Mouse (Mus musculus): ENCODE measurements at regions not wholly inside any gene's neighbourhood (a gene's known extent, or its start where the extent isn't known, plus 50 kb on each side); places are given as distances from the start of the nearest gene placed in this dataset.

GRCm38 (mm10) chr1:137636947-137637346 is 538.6 kb downstream of the Ptprc start:
- DNase-seq (ENCODE audit: low read depth, low spot score): peak; percentile 61

- no peak for DNase-seq (ENCODE audit: low read depth, low spot score)
Observed at GRCm38 (mm10) chr1:137636321-137636944, 539.1 kb downstream of the Ptprc start.

- DNase-seq (ENCODE audit: low read depth, low spot score): no peak
Observed at GRCm38 (mm10) chr1:137635781-137636180, 539.7 kb downstream of the Ptprc start.

GRCm38 (mm10) chr1:137631546-137631945 is 544.0 kb downstream of the Ptprc start:
- no peak for DNase-seq (ENCODE audit: low read depth, low spot score)

GRCm38 (mm10) chr1:137620672-137621071 is 554.8 kb downstream of the Ptprc start:
- DNase-seq (ENCODE audit: low read depth, low spot score): no peak

GRCm38 (mm10) chr1:137618231-137618630 is 557.3 kb downstream of the Ptprc start:
- DNase-seq (ENCODE audit: low read depth, low spot score): no peak

- DNase-seq (ENCODE audit: low read depth, low spot score): no peak
Observed at GRCm38 (mm10) chr1:137617513-137617912, 558.0 kb downstream of the Ptprc start.

- no peak for DNase-seq (ENCODE audit: low read depth, low spot score)
Observed at GRCm38 (mm10) chr1:137606716-137607115, 568.8 kb downstream of the Ptprc start.

- DNase-seq (ENCODE audit: low read depth, low spot score): peak; percentile 41
Observed at GRCm38 (mm10) chr1:137605890-137606663, 569.4 kb downstream of the Ptprc start.

- DNase-seq (ENCODE audit: low read depth, low spot score): no peak
Observed at GRCm38 (mm10) chr1:137593732-137594131, 581.8 kb downstream of the Ptprc start.

GRCm38 (mm10) chr1:137591891-137592290 is 583.6 kb downstream of the Ptprc start:
- no peak for DNase-seq (ENCODE audit: low read depth, low spot score)

GRCm38 (mm10) chr1:137591295-137591694 is 584.2 kb downstream of the Ptprc start:
- DNase-seq (ENCODE audit: low read depth, low spot score): peak; percentile 14

- no peak for DNase-seq (ENCODE audit: low read depth, low spot score)
Observed at GRCm38 (mm10) chr1:137588304-137589300, 586.9 kb downstream of the Ptprc start.

GRCm38 (mm10) chr1:137587481-137588228 is 587.9 kb downstream of the Ptprc start:
- no peak for DNase-seq (ENCODE audit: low read depth, low spot score)

- DNase-seq (ENCODE audit: low read depth, low spot score): no peak
Observed at GRCm38 (mm10) chr1:137584696-137585095, 590.8 kb downstream of the Ptprc start.

- DNase-seq (ENCODE audit: low read depth, low spot score): no peak
Observed at GRCm38 (mm10) chr1:137584104-137584675, 591.3 kb downstream of the Ptprc start.

- DNase-seq (ENCODE audit: low read depth, low spot score): no peak
Observed at GRCm38 (mm10) chr1:137577639-137578038, 597.9 kb downstream of the Ptprc start.

- no peak for DNase-seq (ENCODE audit: low read depth, low spot score)
Observed at GRCm38 (mm10) chr1:137576174-137576573, 599.3 kb downstream of the Ptprc start.

GRCm38 (mm10) chr1:137575380-137575779 is 600.1 kb downstream of the Ptprc start:
- DNase-seq (ENCODE audit: low read depth, low spot score): no peak

GRCm38 (mm10) chr1:137571905-137572865 is 603.3 kb downstream of the Ptprc start:
- peak; percentile 8 for DNase-seq (ENCODE audit: low read depth, low spot score)
